In the genomic region with DNA sequence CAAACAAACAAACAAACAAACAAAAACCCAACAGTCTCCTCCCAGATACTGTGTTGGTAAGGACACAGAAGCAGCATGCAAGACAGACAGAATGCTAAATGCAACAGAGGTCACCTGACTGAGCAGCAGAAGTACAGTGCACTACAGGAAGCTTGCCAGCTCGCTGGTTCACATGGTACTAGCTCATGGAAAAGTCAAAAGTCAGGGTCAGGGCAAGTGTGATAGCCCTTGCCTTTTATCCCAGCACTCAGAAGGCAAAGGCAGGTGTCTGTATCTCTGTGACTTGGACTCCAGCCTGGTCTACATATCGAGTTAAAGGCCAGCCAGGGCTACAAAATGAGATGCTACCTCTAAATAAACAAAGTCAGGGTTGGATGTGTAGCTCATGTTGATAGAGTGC, we compare ENCODE assay signal across 17 mouse cellular contexts.
DNase-seq lines count a peak whose midpoint lies in the region; ATAC-seq and TF ChIP-seq lines count a peak whose summit lies in the region.
"Had no signal": no experiment of that assay in that cellular context is flagged by ENCODE, and none has a peak within 500 bp of the region (broad histone marks: within the 10 kb centered on the region; RNA-seq: fewer than 3 reads in every experiment).

No protein-coding gene starts in this region.

- H3K4me3 ChIP-seq in heart, embryonic 11.5 days (ENCODE audit: low read depth, low read length), result no peak overlapping the region
- no peak overlapping the region for H3K4me3 ChIP-seq in heart, adult 2 months
- no peak overlapping the region for H3K4me3 ChIP-seq in kidney, embryonic 15.5 days (replicated peaks)
- no peak overlapping the region for H3K4me3 ChIP-seq in midbrain, embryonic 12.5 days
- no peak overlapping the region for H3K4me3 ChIP-seq in midbrain, embryonic 16.5 days (ENCODE audit: low read depth, low read length)
- no peak overlapping the region for H3K4me3 ChIP-seq in stomach, embryonic 16.5 days (replicated peaks; ENCODE audit: low read length)
- H3K4me3 ChIP-seq: embryonic facial prominence, embryonic 15.5 days; heart, embryonic 13.5 days had no signal

- TF ChIP-seq CTCF in heart, adult 2 months (IDR thresholded peaks at IDR 0.05), result no peak

- peaks cover 3% of the 10 kb centered on the region for H3K4me1 ChIP-seq in heart, embryonic 11.5 days (ENCODE audit: control insufficient read depth, insufficient read depth, low read length)
- H3K4me1 ChIP-seq in heart, adult 2 months (ENCODE audit: control insufficient read depth, insufficient read depth, low read length), result peaks cover 10% of the 10 kb centered on the region
- peaks cover 42% of the 10 kb centered on the region for H3K4me1 ChIP-seq in kidney, embryonic 15.5 days
- H3K4me1 ChIP-seq in midbrain, embryonic 12.5 days, result peaks cover 24% of the 10 kb centered on the region
- 0 out of 2 replicates have a peak, but pooled peaks cover 5% of the 10 kb centered on the region for H3K4me1 ChIP-seq in midbrain, embryonic 16.5 days (ENCODE audit: control insufficient read depth, insufficient read depth, low read length)
- peaks cover 32% of the 10 kb centered on the region for H3K4me1 ChIP-seq in stomach, embryonic 16.5 days (ENCODE audit: control insufficient read depth, insufficient read depth, low read length)

- no peak for DNase-seq in heart, adult 2 months
- no peak for DNase-seq in kidney, adult 18-20 months
- DNase-seq in thymus, adult 18-20 months, result no peak
- DNase-seq: B cell, adult 2 months; cerebellum, adult 9-11 months; gastrocnemius, postnatal 14 days; liver; lung, adult 2 months; right cerebral cortex, postnatal 4 days; thymus, postnatal 14 days had no signal

- H3K9me3 ChIP-seq in heart, embryonic 11.5 days (replicated peaks; ENCODE audit: control insufficient read depth, low read length), result no peaks in the 10 kb centered on the region
- H3K9me3 ChIP-seq in kidney, embryonic 15.5 days (replicated peaks), result no peaks in the 10 kb centered on the region
- no peaks in the 10 kb centered on the region for H3K9me3 ChIP-seq in midbrain, embryonic 12.5 days
- no peaks in the 10 kb centered on the region for H3K9me3 ChIP-seq in midbrain, embryonic 16.5 days (replicated peaks; ENCODE audit: control insufficient read depth, low read length, poor library complexity, severe bottlenecking)
- no peaks in the 10 kb centered on the region for H3K9me3 ChIP-seq in stomach, embryonic 16.5 days (replicated peaks; ENCODE audit: control insufficient read depth, low read length)
- H3K9me3 ChIP-seq: embryonic facial prominence, embryonic 15.5 days; heart, embryonic 13.5 days had no signal

- no peaks in the 10 kb centered on the region for H3K36me3 ChIP-seq in heart, embryonic 11.5 days (ENCODE audit: control insufficient read depth, insufficient read depth, low read length)
- no peaks in the 10 kb centered on the region for H3K36me3 ChIP-seq in heart, adult 2 months (ENCODE audit: control insufficient read depth, insufficient read depth, low read length)
- H3K36me3 ChIP-seq in kidney, embryonic 15.5 days, result no peaks in the 10 kb centered on the region
- H3K36me3 ChIP-seq in midbrain, embryonic 12.5 days, result no peaks in the 10 kb centered on the region
- H3K36me3 ChIP-seq in midbrain, embryonic 16.5 days (ENCODE audit: control insufficient read depth, insufficient read depth, low read length), result no peaks in the 10 kb centered on the region
- H3K36me3 ChIP-seq in stomach, embryonic 16.5 days (ENCODE audit: control insufficient read depth, insufficient read depth, low read length), result no peaks in the 10 kb centered on the region
- H3K36me3 ChIP-seq: embryonic facial prominence, embryonic 15.5 days; heart, embryonic 13.5 days had no signal

- no peak for TF ChIP-seq EP300 in heart, adult 2 months (IDR thresholded peaks at IDR 0.05; ENCODE audit: insufficient read depth, low read depth, low read length)

- H3K27me3 ChIP-seq in heart, embryonic 11.5 days (ENCODE audit: control insufficient read depth, insufficient read depth, low read length), result no peaks in the 10 kb centered on the region
- H3K27me3 ChIP-seq in heart, adult 2 months (ENCODE audit: control insufficient read depth, insufficient read depth, low read length), result no peaks in the 10 kb centered on the region
- no peaks in the 10 kb centered on the region for H3K27me3 ChIP-seq in kidney, embryonic 15.5 days
- H3K27me3 ChIP-seq in midbrain, embryonic 12.5 days, result peaks cover 24% of the 10 kb centered on the region
- no peaks in the 10 kb centered on the region for H3K27me3 ChIP-seq in midbrain, embryonic 16.5 days (ENCODE audit: control insufficient read depth, insufficient read depth, low read depth, low read length)
- no peaks in the 10 kb centered on the region for H3K27me3 ChIP-seq in stomach, embryonic 16.5 days (ENCODE audit: control insufficient read depth, insufficient read depth, low read length)
- H3K27me3 ChIP-seq: embryonic facial prominence, embryonic 15.5 days; heart, embryonic 13.5 days had no signal

- WGBS in heart, embryonic 11.5 days (ENCODE audit: insufficient replicate concordance), result 49% methylated on average over 2 of the region's 2 CpGs
- WGBS in heart, adult 2 months, result 27% methylated on average over 2 of the region's 2 CpGs
- 54% methylated on average over 2 of the region's 2 CpGs for WGBS in kidney, embryonic 15.5 days
- 67% methylated on average over 2 of the region's 2 CpGs for WGBS in midbrain, embryonic 12.5 days
- WGBS in midbrain, embryonic 16.5 days, result 72% methylated on average over 2 of the region's 2 CpGs
- 39% methylated on average over 2 of the region's 2 CpGs for WGBS in stomach, embryonic 16.5 days

- no peak overlapping the region for H3K4me2 ChIP-seq in heart, embryonic 11.5 days
- H3K4me2 ChIP-seq in kidney, embryonic 15.5 days, result no peak overlapping the region
- H3K4me2 ChIP-seq in midbrain, embryonic 12.5 days (replicated peaks), result no peak overlapping the region
- H3K4me2 ChIP-seq in midbrain, embryonic 16.5 days (ENCODE audit: low read length), result no peak overlapping the region
- H3K4me2 ChIP-seq in stomach, embryonic 16.5 days (ENCODE audit: low read depth, low read length), result no peak overlapping the region

- H3K79me2 ChIP-seq in heart, adult 2 months (replicated peaks; ENCODE audit: control insufficient read depth, insufficient read depth, low read length), result no peaks in the 10 kb centered on the region

- H3K27ac ChIP-seq in heart, embryonic 11.5 days (ENCODE audit: low read depth, low read length), result no peak overlapping the region
- no peak overlapping the region for H3K27ac ChIP-seq in heart, adult 2 months
- H3K27ac ChIP-seq in kidney, embryonic 15.5 days, result 0 out of 2 replicates have a peak overlapping the region, but pooled peaks have one; percentile 73
- no peak overlapping the region for H3K27ac ChIP-seq in midbrain, embryonic 12.5 days (replicated peaks)
- no peak overlapping the region for H3K27ac ChIP-seq in midbrain, embryonic 16.5 days (ENCODE audit: low read length)
- H3K27ac ChIP-seq in stomach, embryonic 16.5 days (ENCODE audit: low read length), result peak overlapping the region; percentile 93

- no peak for TF ChIP-seq POLR2A in heart, adult 2 months (IDR thresholded peaks at IDR 0.05; ENCODE audit: insufficient read depth, low read depth, low read length)

- 0 out of 2 replicates have a peak, but pooled peaks have one; percentile 31 for ATAC-seq in heart, embryonic 11.5 days (replicated peaks; ENCODE audit: insufficient number of reproducible peaks, low FRiP score, low TSS enrichment)
- ATAC-seq in kidney, embryonic 15.5 days (replicated peaks; ENCODE audit: low FRiP score), result no peak
- ATAC-seq in midbrain, embryonic 12.5 days (ENCODE audit: low FRiP score, low read depth), result peak; percentile 25; the same call in 1 of the 2 replicates
- ATAC-seq in midbrain, embryonic 16.5 days, result no peak
- ATAC-seq in stomach, embryonic 16.5 days (ENCODE audit: insufficient read depth, low FRiP score), result no peak

- intact Hi-C loops in heart, adult 2 months (cut with DNase I), result loop anchor here (5.0 kb wide), 3 partner anchors 292 to 417 kb away; partner anchors contain the start of gene Ptch1

- H3K9ac ChIP-seq in heart, embryonic 11.5 days (ENCODE audit: low read depth, low read length), result no peak overlapping the region
- H3K9ac ChIP-seq in heart, adult 2 months (ENCODE audit: low read depth, low read length), result no peak overlapping the region
- no peak overlapping the region for H3K9ac ChIP-seq in kidney, embryonic 15.5 days
- H3K9ac ChIP-seq in midbrain, embryonic 12.5 days (replicated peaks), result no peak overlapping the region
- no peak overlapping the region for H3K9ac ChIP-seq in midbrain, embryonic 16.5 days (ENCODE audit: low read depth, low read length)
- no peak overlapping the region for H3K9ac ChIP-seq in stomach, embryonic 16.5 days (ENCODE audit: low read length)
- H3K9ac ChIP-seq: embryonic facial prominence, embryonic 15.5 days had no signal

Comparison
In these comparisons a context has a peak if more than half of its experiments do, and no peak if none do; other contexts are left out.
1. ATAC-seq: peak in heart, embryonic 11.5 days (single experiment) and midbrain, embryonic 12.5 days (single experiment); none in kidney, embryonic 15.5 days (single experiment), midbrain, embryonic 16.5 days (single experiment) and stomach, embryonic 16.5 days (single experiment).
2. H3K27ac ChIP-seq: peak in kidney, embryonic 15.5 days (single experiment) and stomach, embryonic 16.5 days (single experiment); none in heart, embryonic 11.5 days (single experiment), heart, adult 2 months (single experiment), midbrain, embryonic 12.5 days (single experiment) and midbrain, embryonic 16.5 days (single experiment).